Mouse (Mus musculus): ENCODE results near the gene Rmdn2. TPM values are rescaled to one million over a fixed set of nuclear protein-coding genes. Genes with fewer than 3 reads are reported as not detected.
A peak's percentile ranks its signal among the peaks of the same experiment; 100 is the strongest.

Rmdn2 gene
- polyA plus RNA-seq, 1 experiment from 2014 or later: 4.9 TPM

DNA sequence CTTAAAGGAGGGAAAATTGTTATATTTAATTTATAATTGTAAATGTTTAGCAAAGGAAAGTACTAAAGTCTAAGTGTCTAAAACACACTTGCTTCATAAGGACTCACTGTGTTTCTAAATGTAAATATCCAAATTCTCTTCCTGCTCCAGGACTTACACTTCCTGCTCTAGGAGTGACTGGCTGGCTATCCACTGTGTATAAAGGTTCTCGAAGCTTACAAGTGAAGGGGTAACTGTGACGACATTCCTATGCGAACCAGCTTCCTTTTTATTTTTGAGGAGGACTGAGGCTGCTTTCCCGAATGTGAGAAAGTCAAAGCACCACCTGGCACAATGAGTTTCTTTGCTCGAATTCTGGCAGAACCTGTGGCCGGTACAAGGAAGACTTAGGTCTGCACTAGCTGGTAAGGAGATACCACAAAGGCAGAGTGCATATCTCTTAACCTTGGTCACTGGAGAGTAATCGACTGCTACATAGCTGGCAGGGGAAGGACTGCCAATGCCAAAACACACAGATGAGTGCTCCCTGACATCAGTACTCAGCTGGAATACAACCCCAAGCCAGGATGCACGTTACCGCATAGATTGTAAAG lies 1.4 kb upstream of the Rmdn2 start:
- Histone ChIP-seq H3K27me3 (ENCODE audit: control insufficient read depth, insufficient read depth, low read depth, low read length) (no peaks in the 10 kb centered on the region), H3K27ac (ENCODE audit: low read length) (no peak overlapping the region), H3K9ac (ENCODE audit: low read depth, low read length) (no peak overlapping the region), H3K4me1 (ENCODE audit: control insufficient read depth, low read depth, low read length) (peaks cover 3% of the 10 kb centered on the region; the same call in 1 of the 2 replicates), H3K4me2 (ENCODE audit: low read depth, low read length) (no peak overlapping the region), H3K36me3 (ENCODE audit: control insufficient read depth, insufficient read depth) (no peaks in the 10 kb centered on the region), H3K9me3 (replicated peaks; ENCODE audit: control insufficient read depth, low read length) (no peaks in the 10 kb centered on the region), H3K4me3 (ENCODE audit: low read depth, low read length) (no peak overlapping the region)
- no peak for ATAC-seq (ENCODE audit: low read depth)
- WGBS (ENCODE audit: insufficient replicate concordance): 58% methylated on average over 9 of the region's 9 CpGs

DNA sequence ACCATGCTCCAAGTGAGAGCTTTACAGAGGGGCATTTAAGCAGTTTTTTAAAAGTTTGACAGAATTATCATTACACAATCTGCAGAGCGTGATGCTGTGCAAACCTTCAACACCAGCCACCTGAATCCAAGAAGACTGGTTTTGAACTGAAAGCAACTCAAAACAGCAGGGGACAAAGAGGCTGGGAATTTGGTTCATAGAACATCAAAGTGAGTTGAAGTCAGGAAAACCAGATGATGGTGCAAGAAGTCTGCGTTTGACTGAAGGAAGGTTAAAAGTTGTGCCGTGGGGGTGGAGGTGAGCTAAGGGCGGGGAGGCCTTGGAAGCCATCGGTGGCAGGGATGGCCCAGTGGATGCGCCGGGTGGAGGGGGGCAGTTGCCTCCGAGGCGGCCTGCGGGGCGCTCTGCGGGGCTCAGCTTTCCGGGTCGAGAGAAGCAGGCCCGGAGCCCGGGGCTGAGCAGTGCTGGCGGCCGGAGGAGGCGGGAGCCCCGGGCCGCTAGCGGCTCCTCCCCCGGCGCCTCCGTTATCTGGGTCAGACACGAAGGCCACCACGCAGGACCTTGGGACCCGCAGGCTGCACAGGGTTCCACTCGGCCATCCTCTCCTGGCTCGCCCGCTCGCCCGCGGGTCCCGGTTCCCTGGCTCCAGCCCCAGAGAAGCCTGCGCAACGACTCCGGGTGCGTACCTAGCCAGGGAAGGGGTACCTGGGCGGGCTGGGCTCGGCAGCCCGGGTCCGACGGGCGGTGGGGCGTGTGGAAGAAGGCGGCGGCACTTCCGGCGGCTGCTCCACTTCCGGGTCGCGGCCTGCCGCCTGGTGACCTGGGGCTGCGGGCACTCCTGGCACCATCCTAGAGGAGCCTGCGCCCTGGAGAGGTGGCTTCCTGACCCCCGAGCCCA lies 3.3 kb downstream of the Rmdn2 start:
- WGBS (ENCODE audit: insufficient replicate concordance): 2% methylated on average over 57 of the region's 57 CpGs
- Histone ChIP-seq H3K27ac (ENCODE audit: low read length) (peak overlapping the region; percentile 83), H3K4me3 (ENCODE audit: low read depth, low read length) (peak overlapping the region; percentile 81), H3K9ac (ENCODE audit: low read depth, low read length) (peak overlapping the region; percentile 71), H3K4me1 (ENCODE audit: control insufficient read depth, low read depth, low read length) (peaks cover 3% of the 10 kb centered on the region; the same call in 1 of the 2 replicates), H3K36me3 (ENCODE audit: control insufficient read depth, insufficient read depth) (no peaks in the 10 kb centered on the region), H3K4me2 (ENCODE audit: low read depth, low read length) (peak overlapping the region; percentile 81), H3K9me3 (replicated peaks; ENCODE audit: control insufficient read depth, low read length) (no peaks in the 10 kb centered on the region), H3K27me3 (ENCODE audit: control insufficient read depth, insufficient read depth, low read depth, low read length) (no peaks in the 10 kb centered on the region)
- ATAC-seq (ENCODE audit: low read depth): peak; percentile 94

DNA sequence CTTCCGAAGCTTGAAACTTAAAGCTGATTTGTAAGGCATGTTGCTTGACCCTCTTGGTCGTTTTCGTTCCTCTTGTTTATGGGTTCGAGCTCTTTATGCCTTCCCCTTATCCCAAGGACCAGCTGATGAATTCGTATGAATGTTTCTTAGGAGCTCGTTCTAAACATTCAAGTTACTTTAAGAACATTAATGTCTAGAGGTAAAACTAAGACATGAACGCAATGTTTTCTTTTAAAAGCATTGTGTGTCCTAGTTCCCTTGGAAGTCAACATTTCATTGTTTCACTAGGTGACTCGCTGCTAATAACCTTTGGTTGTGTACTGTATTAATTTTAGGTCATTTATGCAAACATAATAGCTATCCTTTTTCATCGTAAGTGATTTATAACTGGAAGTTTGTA lies 4.2 kb downstream of the Rmdn2 start:
- Histone ChIP-seq H3K9me3 (replicated peaks; ENCODE audit: control insufficient read depth, low read length) (no peaks in the 10 kb centered on the region), H3K9ac (ENCODE audit: low read depth, low read length) (0 out of 2 replicates have a peak overlapping the region, but pooled peaks have one; percentile 20), H3K36me3 (ENCODE audit: control insufficient read depth, insufficient read depth) (no peaks in the 10 kb centered on the region), H3K4me2 (ENCODE audit: low read depth, low read length) (peak overlapping the region; percentile 81), H3K4me1 (ENCODE audit: control insufficient read depth, low read depth, low read length) (peaks cover 3% of the 10 kb centered on the region; the same call in 1 of the 2 replicates), H3K4me3 (ENCODE audit: low read depth, low read length) (peak overlapping the region; percentile 81), H3K27me3 (ENCODE audit: control insufficient read depth, insufficient read depth, low read depth, low read length) (no peaks in the 10 kb centered on the region), H3K27ac (ENCODE audit: low read length) (no peak overlapping the region)
- ATAC-seq (ENCODE audit: low read depth): no peak
- WGBS (ENCODE audit: insufficient replicate concordance): 75% methylated on average over 9 of the region's 9 CpGs

DNA sequence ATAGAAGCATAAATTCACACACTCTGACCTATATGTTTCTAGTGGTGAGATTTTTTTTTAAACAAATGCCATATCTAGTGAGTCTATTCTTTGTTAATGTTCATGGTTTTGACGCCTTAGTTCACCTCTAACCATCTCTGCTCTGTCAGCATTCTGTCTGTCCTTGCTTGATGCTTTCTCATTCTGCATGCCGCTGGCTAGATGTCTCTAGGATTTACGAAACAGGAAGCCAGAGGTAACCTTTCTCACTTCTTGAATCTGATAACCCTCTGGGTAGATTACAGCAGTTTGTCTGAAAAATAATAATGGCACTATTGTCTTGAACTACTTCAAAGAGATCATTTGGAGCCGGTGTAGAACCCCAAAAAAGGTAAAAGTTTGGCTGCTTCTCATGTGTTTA lies 5.0 kb downstream of the Rmdn2 start:
- H3K27ac ChIP-seq (ENCODE audit: low read length): no peak overlapping the region
- H3K36me3 ChIP-seq (ENCODE audit: control insufficient read depth, insufficient read depth): no peaks in the 10 kb centered on the region
- peaks cover 3% of the 10 kb centered on the region; the same call in 1 of the 2 replicates for H3K4me1 ChIP-seq (ENCODE audit: control insufficient read depth, low read depth, low read length)
- ATAC-seq (ENCODE audit: low read depth): no peak
- no peaks in the 10 kb centered on the region for H3K27me3 ChIP-seq (ENCODE audit: control insufficient read depth, insufficient read depth, low read depth, low read length)
- H3K4me3 ChIP-seq (ENCODE audit: low read depth, low read length): no peak overlapping the region
- 61% methylated on average over 4 of the region's 4 CpGs for WGBS (ENCODE audit: insufficient replicate concordance)
- no peaks in the 10 kb centered on the region for H3K9me3 ChIP-seq (replicated peaks; ENCODE audit: control insufficient read depth, low read length)
- H3K4me2 ChIP-seq (ENCODE audit: low read depth, low read length): no peak overlapping the region
- H3K9ac ChIP-seq (ENCODE audit: low read depth, low read length): no peak overlapping the region

DNA sequence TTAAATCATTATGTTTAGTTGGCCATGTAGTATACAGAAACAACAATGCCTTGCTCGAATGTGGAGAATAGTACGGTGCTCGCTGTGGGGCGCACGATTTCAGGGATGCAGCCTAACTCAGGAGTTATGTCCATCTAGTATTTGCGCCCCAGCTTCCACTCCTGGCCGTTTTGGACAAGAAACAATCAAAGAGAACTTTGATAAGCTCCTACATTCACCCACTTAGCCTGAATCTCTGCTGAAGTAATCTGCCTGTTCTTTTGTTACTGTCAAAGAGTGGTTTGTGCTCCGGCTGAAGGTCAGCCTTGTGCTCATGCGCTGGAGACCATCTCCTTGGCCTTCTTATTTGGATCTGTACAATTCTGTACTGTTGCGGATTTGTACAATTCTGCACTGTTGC lies 6.8 kb downstream of the Rmdn2 start:
- H3K27me3 ChIP-seq (ENCODE audit: control insufficient read depth, insufficient read depth, low read depth, low read length): no peaks in the 10 kb centered on the region
- WGBS (ENCODE audit: insufficient replicate concordance): 79% methylated on average over 10 of the region's 10 CpGs
- H3K27ac ChIP-seq (ENCODE audit: low read length): no peak overlapping the region
- H3K4me1 ChIP-seq (ENCODE audit: control insufficient read depth, low read depth, low read length): peaks cover 3% of the 10 kb centered on the region; the same call in 1 of the 2 replicates
- no peaks in the 10 kb centered on the region for H3K9me3 ChIP-seq (replicated peaks; ENCODE audit: control insufficient read depth, low read length)
- H3K9ac ChIP-seq (ENCODE audit: low read depth, low read length): no peak overlapping the region
- H3K4me3 ChIP-seq (ENCODE audit: low read depth, low read length): no peak overlapping the region
- no peaks in the 10 kb centered on the region for H3K36me3 ChIP-seq (ENCODE audit: control insufficient read depth, insufficient read depth)
- no peak for ATAC-seq (ENCODE audit: low read depth)
- H3K4me2 ChIP-seq (ENCODE audit: low read depth, low read length): no peak overlapping the region

- Histone ChIP-seq H3K36me3 (ENCODE audit: control insufficient read depth, insufficient read depth) (no peaks in the 10 kb centered on the region), H3K9ac (ENCODE audit: low read depth, low read length) (no peak overlapping the region), H3K27ac (ENCODE audit: low read length) (no peak overlapping the region), H3K27me3 (ENCODE audit: control insufficient read depth, insufficient read depth, low read depth, low read length) (no peaks in the 10 kb centered on the region), H3K4me1 (ENCODE audit: control insufficient read depth, low read depth, low read length) (peaks cover 3% of the 10 kb centered on the region; the same call in 1 of the 2 replicates), H3K4me3 (ENCODE audit: low read depth, low read length) (no peak overlapping the region), H3K4me2 (ENCODE audit: low read depth, low read length) (no peak overlapping the region), H3K9me3 (replicated peaks; ENCODE audit: control insufficient read depth, low read length) (no peaks in the 10 kb centered on the region)
- no peak for ATAC-seq (ENCODE audit: low read depth)
- WGBS (ENCODE audit: insufficient replicate concordance): 77% methylated on average over 5 of the region's 5 CpGs
Observed at GRCm38 (mm10) chr17:79618984-79619383, 7.3 kb downstream of the Rmdn2 start.

- H3K9ac ChIP-seq (ENCODE audit: low read depth, low read length): no peak overlapping the region
Observed at GRCm38 (mm10) chr17:79622050-79622449, 10.4 kb downstream of the Rmdn2 start.

GRCm38 (mm10) chr17:79622574-79622973 lies 10.9 kb downstream of the Rmdn2 start:
- Histone ChIP-seq H3K27ac (ENCODE audit: low read length) (no peak overlapping the region), H3K36me3 (ENCODE audit: control insufficient read depth, insufficient read depth) (no peaks in the 10 kb centered on the region), H3K27me3 (ENCODE audit: control insufficient read depth, insufficient read depth, low read depth, low read length) (no peaks in the 10 kb centered on the region), H3K4me2 (ENCODE audit: low read depth, low read length) (no peak overlapping the region), H3K9ac (ENCODE audit: low read depth, low read length) (no peak overlapping the region), H3K9me3 (replicated peaks; ENCODE audit: control insufficient read depth, low read length) (no peaks in the 10 kb centered on the region), H3K4me1 (ENCODE audit: control insufficient read depth, low read depth, low read length) (no peaks in the 10 kb centered on the region), H3K4me3 (ENCODE audit: low read depth, low read length) (no peak overlapping the region)
- no peak for ATAC-seq (ENCODE audit: low read depth)
- 76% methylated on average over 7 of the region's 7 CpGs for WGBS (ENCODE audit: insufficient replicate concordance)

More at GRCm38 (mm10) chr17:79622050-79622449, 10.4 kb downstream of the Rmdn2 start:
- Histone ChIP-seq H3K27me3 (ENCODE audit: control insufficient read depth, insufficient read depth, low read depth, low read length) (no peaks in the 10 kb centered on the region), H3K4me2 (ENCODE audit: low read depth, low read length) (no peak overlapping the region), H3K4me3 (ENCODE audit: low read depth, low read length) (no peak overlapping the region), H3K9me3 (replicated peaks; ENCODE audit: control insufficient read depth, low read length) (no peaks in the 10 kb centered on the region), H3K27ac (ENCODE audit: low read length) (no peak overlapping the region), H3K4me1 (ENCODE audit: control insufficient read depth, low read depth, low read length) (no peaks in the 10 kb centered on the region), H3K36me3 (ENCODE audit: control insufficient read depth, insufficient read depth) (no peaks in the 10 kb centered on the region)
- no peak for ATAC-seq (ENCODE audit: low read depth)
- 77% methylated on average over 6 of the region's 6 CpGs for WGBS (ENCODE audit: insufficient replicate concordance)

DNA sequence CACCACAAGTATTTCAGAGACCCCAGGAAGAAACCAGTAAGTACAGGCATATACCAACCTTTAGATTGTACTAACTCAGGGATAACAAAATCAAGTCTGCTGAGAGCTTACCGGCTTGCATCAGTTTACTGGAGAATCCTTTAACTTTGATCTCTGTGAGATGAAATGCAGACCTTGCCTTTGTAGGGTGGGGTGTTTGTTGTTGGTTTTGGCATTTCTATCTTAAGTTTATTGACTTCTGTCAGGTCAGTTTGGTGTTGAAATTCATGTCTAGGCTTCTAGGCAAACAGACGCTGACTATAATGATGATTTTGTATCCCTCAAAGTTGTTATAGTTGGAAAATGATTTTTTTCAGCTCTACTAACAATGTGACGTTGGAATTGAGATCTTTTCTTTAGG lies 12.2 kb downstream of the Rmdn2 start:
- Histone ChIP-seq H3K4me3 (ENCODE audit: low read depth, low read length) (no peak overlapping the region), H3K4me1 (ENCODE audit: control insufficient read depth, low read depth, low read length) (no peaks in the 10 kb centered on the region), H3K27me3 (ENCODE audit: control insufficient read depth, insufficient read depth, low read depth, low read length) (no peaks in the 10 kb centered on the region), H3K36me3 (ENCODE audit: control insufficient read depth, insufficient read depth) (no peaks in the 10 kb centered on the region), H3K9me3 (replicated peaks; ENCODE audit: control insufficient read depth, low read length) (no peaks in the 10 kb centered on the region), H3K4me2 (ENCODE audit: low read depth, low read length) (no peak overlapping the region), H3K9ac (ENCODE audit: low read depth, low read length) (no peak overlapping the region), H3K27ac (ENCODE audit: low read length) (no peak overlapping the region)
- WGBS (ENCODE audit: insufficient replicate concordance): 61% methylated on average over 3 of the region's 3 CpGs
- no peak for ATAC-seq (ENCODE audit: low read depth)

Measured in liver, embryonic 16.5 days (tissue).